In genomic region chr17:75151800-75152199, GRCm38 (mm10) we compare ENCODE assay signal across 12 mouse cellular contexts.
A peak's percentile ranks its signal among the peaks of the same experiment; 100 is the strongest.
DNase-seq lines count a peak whose midpoint lies in the region; TF ChIP-seq lines count a peak whose summit lies in the region.
"Had no signal": no experiment of that assay in that cellular context is flagged by ENCODE, and none has a peak within 500 bp of the region (broad histone marks: within the 10 kb centered on the region; RNA-seq: fewer than 3 reads in every experiment).

No protein-coding gene starts in this region.

- H3K4me1 ChIP-seq in heart, embryonic 10.5 days = peaks cover 21% of the 10 kb centered on the region
- H3K4me1 ChIP-seq: embryonic facial prominence, embryonic 15.5 days had no signal

- H3K27me3 ChIP-seq in heart, embryonic 10.5 days (ENCODE audit: insufficient read depth, poor library complexity, severe bottlenecking) = no peaks in the 10 kb centered on the region
- H3K27me3 ChIP-seq: embryonic facial prominence, embryonic 15.5 days had no signal

- 31% methylated on average over 9 of the region's 9 CpGs for WGBS in heart, embryonic 10.5 days

- no peaks in the 10 kb centered on the region for H3K9me3 ChIP-seq in heart, embryonic 10.5 days
- H3K9me3 ChIP-seq: embryonic facial prominence, embryonic 15.5 days had no signal

- intact Hi-C loops in left cerebral cortex, adult 2 months (cut with DNase I) = no loop called here
- intact Hi-C loops in heart, postnatal 36 days (cut with DNase I) = no loop called here

- no peaks in the 10 kb centered on the region for H3K36me3 ChIP-seq in heart, embryonic 10.5 days
- H3K36me3 ChIP-seq: embryonic facial prominence, embryonic 15.5 days had no signal

- H3K27ac ChIP-seq in left cerebral cortex, adult 2 months = peak overlapping the region; percentile 66
- H3K27ac ChIP-seq in heart, embryonic 10.5 days = peak overlapping the region; percentile 11; the same call in 1 of the 2 replicates
- H3K27ac ChIP-seq: embryonic facial prominence, embryonic 15.5 days; hindbrain, postnatal 0 days had no signal

- peak; percentile 48 for DNase-seq in adrenal gland, adult 2 months
- DNase-seq in adrenal gland, adult 18-20 months (ENCODE audit: low spot score in 2 of 2) = no peak
- DNase-seq in left cerebral cortex, adult 2 months (ENCODE audit: extremely low spot score in 1 of 2, low spot score in 2 of 2) = no peak
- no peak for DNase-seq in left cerebral cortex, adult 11 months (ENCODE audit: low spot score)
- no peak for DNase-seq in heart, embryonic 10.5 days (ENCODE audit: low spot score)
- peak; percentile 11 to 32 for DNase-seq in heart, postnatal 36 days
- no peak for DNase-seq in urinary bladder, adult 2 months (ENCODE audit: low spot score)
- no peak for DNase-seq in retina, embryonic 14.5 days (ENCODE audit: low spot score)
- DNase-seq: gastrocnemius, postnatal 25 days; lung, embryonic 14.5 days had no signal

- TF ChIP-seq CTCF in left cerebral cortex, adult 2 months (IDR thresholded peaks at IDR 0.05) = no peak

- no peak overlapping the region for H3K4me3 ChIP-seq in left cerebral cortex, adult 2 months
- H3K4me3 ChIP-seq in heart, embryonic 10.5 days = no peak overlapping the region
- H3K4me3 ChIP-seq: embryonic facial prominence, embryonic 15.5 days had no signal

Comparison
In these comparisons a context has a peak if more than half of its experiments do, and no peak if none do; other contexts are left out.
1. DNase-seq: peak in adrenal gland, adult 2 months (single experiment) and heart, postnatal 36 days (2 of 2); none in adrenal gland, adult 18-20 months (0 of 2), left cerebral cortex, adult 2 months (0 of 2), left cerebral cortex, adult 11 months (single experiment), heart, embryonic 10.5 days (single experiment), urinary bladder, adult 2 months (single experiment) and retina, embryonic 14.5 days (single experiment).